23 mouse cellular contexts compared by ENCODE assay signal in genomic region chr2:8958938-8959337, GRCm38 (mm10).
DNase-seq lines count a peak whose midpoint lies in the region; ATAC-seq and TF ChIP-seq lines count a peak whose summit lies in the region.
"Had no signal": no experiment of that assay in that cellular context is flagged by ENCODE, and none has a peak within 500 bp of the region (broad histone marks: within the 10 kb centered on the region; RNA-seq: fewer than 3 reads in every experiment).

No protein-coding gene starts in this region.

- H3K36me3 ChIP-seq in CH12.LX (replicated peaks in 1 of 2; ENCODE audit: control insufficient read depth in 1 of 2, insufficient read depth in 1 of 2, low read length in 1 of 2): no peaks in the 10 kb centered on the region
- no peaks in the 10 kb centered on the region for H3K36me3 ChIP-seq in hindbrain, embryonic 11.5 days (ENCODE audit: control insufficient read depth, insufficient read depth, low read length)
- H3K36me3 ChIP-seq: embryonic facial prominence, embryonic 13.5 days; embryonic facial prominence, embryonic 15.5 days; forebrain, embryonic 10.5 days; forebrain, embryonic 15.5 days had no signal

- H3K4me2 ChIP-seq in CH12.LX (ENCODE audit: insufficient read depth, low read depth, poor library complexity, severe bottlenecking): peak overlapping the region; percentile 34; the same call in 1 of the 2 replicates
- H3K4me2 ChIP-seq in hindbrain, embryonic 11.5 days (replicated peaks; ENCODE audit: low read depth, low read length): no peak overlapping the region
- H3K4me2 ChIP-seq: embryonic facial prominence, embryonic 13.5 days; embryonic facial prominence, embryonic 15.5 days; forebrain, embryonic 13.5 days; forebrain, embryonic 15.5 days had no signal

- H3K4me1 ChIP-seq in CH12.LX (ENCODE audit: control insufficient read depth in 1 of 2, insufficient read depth in 2 of 2): peaks cover 2 to 33% of the 10 kb centered on the region in 2 experiments; a peak in 3 of 4 replicates
- no peaks in the 10 kb centered on the region for H3K4me1 ChIP-seq in hindbrain, embryonic 11.5 days (replicated peaks; ENCODE audit: control insufficient read depth, insufficient read depth, low read length)
- H3K4me1 ChIP-seq: embryonic facial prominence, embryonic 13.5 days; embryonic facial prominence, embryonic 15.5 days; forebrain, embryonic 10.5 days; forebrain, embryonic 13.5 days; forebrain, embryonic 15.5 days had no signal

- H3K4me3 ChIP-seq in CH12.LX (replicated peaks in 1 of 3; ENCODE audit: low read depth in 2 of 3, low read length in 2 of 3, poor library complexity in 1 of 3): no peak overlapping the region
- H3K4me3 ChIP-seq in hindbrain, embryonic 11.5 days (ENCODE audit: low read depth, low read length): no peak overlapping the region
- no peak overlapping the region for H3K4me3 ChIP-seq in left cerebral cortex, adult 2 months
- H3K4me3 ChIP-seq: embryonic facial prominence, embryonic 13.5 days; embryonic facial prominence, embryonic 15.5 days; erythroblast, embryonic 14.5 days; forebrain, embryonic 10.5 days; forebrain, embryonic 13.5 days; forebrain, embryonic 15.5 days had no signal

- H3K27me3 ChIP-seq in CH12.LX (replicated peaks): no peaks in the 10 kb centered on the region
- H3K27me3 ChIP-seq in hindbrain, embryonic 11.5 days (ENCODE audit: control insufficient read depth, insufficient read depth, low read length): no peaks in the 10 kb centered on the region
- H3K27me3 ChIP-seq: embryonic facial prominence, embryonic 13.5 days; embryonic facial prominence, embryonic 15.5 days; forebrain, embryonic 13.5 days; forebrain, embryonic 15.5 days had no signal

- no peaks in the 10 kb centered on the region for H3K79me2 ChIP-seq in CH12.LX (replicated peaks; ENCODE audit: control insufficient read depth, extremely low read depth, insufficient read depth, poor library complexity, severe bottlenecking)

- no peak for TF ChIP-seq POLR2A in CH12.LX (IDR thresholded peaks at IDR 0.05; ENCODE audit: low read depth, low read length)

- TF ChIP-seq CTCF in CH12.LX (conservative IDR thresholded peaks at IDR 0.05 in 1 of 2, IDR thresholded peaks at IDR 0.05 in 1 of 2; ENCODE audit: low read depth in 2 of 2, low read length in 2 of 2): no peak
- no peak for TF ChIP-seq CTCF in left cerebral cortex, adult 2 months (IDR thresholded peaks at IDR 0.05)

- 83% methylated on average over 5 of the region's 5 CpGs for WGBS in hindbrain, embryonic 11.5 days

- DNase-seq in CD4-positive, CD25-positive, alpha-beta regulatory T cell, adult 2 months (ENCODE audit: low read depth, low spot score): peak; percentile 28
- DNase-seq in CH12.LX (ENCODE audit: extremely low read depth): peak; percentile 66
- peak; percentile 44 for DNase-seq in induced T-regulatory cell, adult 2 months (ENCODE audit: low read depth)
- DNase-seq in gastrocnemius, adult 18-20 months (ENCODE audit: low spot score): no peak
- DNase-seq in hindbrain, embryonic 11.5 days (ENCODE audit: low spot score): no peak
- no peak for DNase-seq in left cerebral cortex, postnatal 10 days (ENCODE audit: extremely low spot score in 1 of 2, low spot score in 2 of 2)
- DNase-seq in left cerebral cortex, adult 2 months (ENCODE audit: extremely low spot score in 1 of 2, low spot score in 2 of 2): no peak
- DNase-seq: adrenal gland, adult 8-10 months; adrenal gland, postnatal 14 days; cerebellum, adult 11 months; cerebellum, adult 18-20 months; cerebellum, adult 8-10 months; cerebellum, adult 9-11 months; cerebellum, postnatal 14 days; cerebellum, postnatal 36 days; embryo, embryonic 11 days; forebrain, postnatal 0 days had no signal

- no peak overlapping the region for H3K9ac ChIP-seq in CH12.LX (ENCODE audit: insufficient read depth, low read depth)
- H3K9ac ChIP-seq in hindbrain, embryonic 11.5 days (ENCODE audit: low read depth, low read length): no peak overlapping the region
- H3K9ac ChIP-seq: embryonic facial prominence, embryonic 13.5 days; embryonic facial prominence, embryonic 15.5 days; forebrain, embryonic 13.5 days; forebrain, embryonic 15.5 days; forebrain, postnatal 0 days had no signal

- in situ Hi-C loops in CH12.LX (cut with MboI; ENCODE audit: low pct_ligation_motif_present, low pct_unique_long_range_greater_than_20kb, low sequenced_read_pairs): no loop called here

- H3K27ac ChIP-seq in CH12.LX (ENCODE audit: insufficient read depth, low read depth): no peak overlapping the region
- no peak overlapping the region for H3K27ac ChIP-seq in hindbrain, embryonic 11.5 days (ENCODE audit: low read depth, low read length)
- no peak overlapping the region for H3K27ac ChIP-seq in left cerebral cortex, adult 2 months
- H3K27ac ChIP-seq: embryonic facial prominence, embryonic 13.5 days; embryonic facial prominence, embryonic 15.5 days; forebrain, embryonic 10.5 days; forebrain, embryonic 13.5 days; forebrain, embryonic 15.5 days had no signal

- intact Hi-C loops in left cerebral cortex, postnatal 10 days (cut with DNase I): no loop called here
- intact Hi-C loops in left cerebral cortex, adult 2 months (cut with DNase I): no loop called here

- dilution Hi-C loops in CH12.LX (cut with MboI; ENCODE audit: extremely low pct_ligation_motif_present, extremely low pct_unique_long_range_greater_than_20kb, low sequenced_read_pairs): no loop called here

- no peak; the same call in 1 of the 2 replicates for TF ChIP-seq RAD21 in CH12.LX (IDR thresholded peaks at IDR 0.05; ENCODE audit: low read depth, low read length)

- ATAC-seq in hindbrain, embryonic 11.5 days (ENCODE audit: low FRiP score): no peak
- ATAC-seq: forebrain, embryonic 13.5 days; forebrain, embryonic 15.5 days; forebrain, postnatal 0 days had no signal

- H3K9me3 ChIP-seq in CH12.LX (replicated peaks; ENCODE audit: low read length): no peaks in the 10 kb centered on the region
- no peaks in the 10 kb centered on the region for H3K9me3 ChIP-seq in hindbrain, embryonic 11.5 days (ENCODE audit: control insufficient read depth, low read length)
- H3K9me3 ChIP-seq: embryonic facial prominence, embryonic 13.5 days; embryonic facial prominence, embryonic 15.5 days; forebrain, embryonic 10.5 days; forebrain, embryonic 13.5 days; forebrain, embryonic 15.5 days had no signal

- peak; percentile 58; the same call in 1 of the 2 replicates for TF ChIP-seq EP300 in CH12.LX (IDR thresholded peaks at IDR 0.05; ENCODE audit: low read length)

TF ChIP-seq in CH12.LX, 34 proteins besides CTCF, POLR2A, EP300 and RAD21:
- peak; percentile 55; the same call in 1 of the 2 replicates for TF ChIP-seq IRF4 (IDR thresholded peaks at IDR 0.05; ENCODE audit: low read depth, low read length)
- TF ChIP-seq MAFK (IDR thresholded peaks at IDR 0.05; ENCODE audit: insufficient replicate concordance, low read length): 0 out of 2 replicates have a peak, but pooled peaks have one; percentile 41
- no peak for TF ChIP-seq E2F4 (IDR thresholded peaks at IDR 0.05; ENCODE audit: insufficient replicate concordance, low read depth, low read length)
- no peak for TF ChIP-seq KAT2A (IDR thresholded peaks at IDR 0.05; ENCODE audit: insufficient replicate concordance, low read length)
- no peak for TF ChIP-seq UBTF (IDR thresholded peaks at IDR 0.05; ENCODE audit: low read depth, low read length)
- no peak for TF ChIP-seq MYC (IDR thresholded peaks at IDR 0.05; ENCODE audit: low read depth, low read length)
- TF ChIP-seq MAX (IDR thresholded peaks at IDR 0.05; ENCODE audit: low read length): no peak

Comparison
In these comparisons a context has a peak if more than half of its experiments do, and no peak if none do; other contexts are left out.
1. DNase-seq: peak in CD4-positive, CD25-positive, alpha-beta regulatory T cell, adult 2 months (single experiment), CH12.LX (single experiment) and induced T-regulatory cell, adult 2 months (single experiment); none in gastrocnemius, adult 18-20 months (single experiment), hindbrain, embryonic 11.5 days (single experiment), left cerebral cortex, postnatal 10 days (0 of 2) and left cerebral cortex, adult 2 months (0 of 2).